Mouse (Mus musculus): ENCODE data around the gene Cd180. TPM values are rescaled to one million over a fixed set of nuclear protein-coding genes. Genes with fewer than 3 reads are reported as not detected.
"Not testable (repeated sequence)": the region's sequence is repeated elsewhere in the genome, so short reads cannot be mapped to it uniquely, and the experiment has no call there.

Cd180 gene
- polyA plus RNA-seq, 1 experiment = 31.6 TPM

DNA sequence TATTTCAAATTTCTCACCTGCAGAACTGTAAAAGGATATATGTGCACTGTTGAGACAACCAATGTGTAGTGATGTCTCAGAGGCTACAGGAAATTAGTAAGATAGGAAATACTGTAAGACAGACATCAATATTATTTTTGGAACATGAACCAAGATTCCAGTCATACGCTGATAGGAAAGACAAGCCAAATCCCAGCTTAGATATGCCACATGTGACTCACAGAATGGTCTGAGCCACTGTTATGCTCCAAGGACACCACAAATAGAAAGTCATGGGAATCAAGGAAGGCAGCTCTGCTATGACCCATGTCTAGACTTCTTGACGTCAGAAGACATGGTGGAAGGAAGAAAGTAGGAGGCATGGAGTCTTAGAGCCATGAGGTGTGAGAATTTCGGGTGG, 19.3 kb upstream of the Cd180 start:
- no peak overlapping the region for H3K4me3 ChIP-seq (ENCODE audit: extremely low read depth, insufficient read depth, insufficient read length)
- 85% methylated on average over 3 of the region's 3 CpGs for WGBS
- no peaks in the 10 kb centered on the region for H3K36me3 ChIP-seq (ENCODE audit: control insufficient read depth, insufficient read depth, low read length)
- H3K4me1 ChIP-seq (ENCODE audit: control insufficient read depth, insufficient read depth, insufficient read length) = no peaks in the 10 kb centered on the region
- H3K27me3 ChIP-seq (ENCODE audit: control insufficient read depth, insufficient read depth, low read length) = no peaks in the 10 kb centered on the region
- no peak overlapping the region for H3K27ac ChIP-seq (ENCODE audit: insufficient read depth, low read length)
- TF ChIP-seq POLR2A (IDR thresholded peaks at IDR 0.05; ENCODE audit: low read depth, low read length) = no peak
- TF ChIP-seq CTCF (IDR thresholded peaks at IDR 0.05; ENCODE audit: extremely low read depth, insufficient read depth, insufficient read length, insufficient replicate concordance) = no peak
- no peak for DNase-seq (ENCODE audit: low read depth in 1 of 2, low spot score in 2 of 2)

DNA sequence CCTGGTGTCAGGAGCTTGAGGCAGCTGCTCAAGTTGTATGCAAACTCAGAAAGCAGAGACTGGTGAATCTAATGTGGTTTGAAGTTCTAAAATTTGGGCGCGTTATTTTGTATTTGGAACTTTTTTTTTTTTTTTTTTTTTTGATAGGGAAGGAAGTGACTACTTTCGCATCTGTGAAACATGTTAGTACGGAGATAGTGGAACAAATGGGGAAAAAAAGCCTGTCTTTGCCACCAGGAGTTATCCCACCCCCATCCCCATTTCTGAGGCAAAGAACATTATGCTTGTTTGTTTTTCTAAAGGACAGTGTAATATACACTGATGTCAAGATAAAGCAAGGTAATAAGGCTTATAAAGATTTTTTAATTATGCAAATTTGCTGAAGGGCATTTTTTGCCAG, 15.8 kb upstream of the Cd180 start:
- H3K4me1 ChIP-seq (ENCODE audit: control insufficient read depth, insufficient read depth, insufficient read length) = peaks cover 19% of the 10 kb centered on the region; the same call in 1 of the 2 replicates
- 13% methylated on average over 4 of the region's 4 CpGs for WGBS
- DNase-seq (ENCODE audit: low read depth in 1 of 2, low spot score in 2 of 2); H3K36me3 ChIP-seq (ENCODE audit: control insufficient read depth, insufficient read depth, low read length); H3K27ac ChIP-seq (ENCODE audit: insufficient read depth, low read length); H3K27me3 ChIP-seq (ENCODE audit: control insufficient read depth, insufficient read depth, low read length); H3K4me3 ChIP-seq (ENCODE audit: extremely low read depth, insufficient read depth, insufficient read length): not testable (repeated sequence)

DNA sequence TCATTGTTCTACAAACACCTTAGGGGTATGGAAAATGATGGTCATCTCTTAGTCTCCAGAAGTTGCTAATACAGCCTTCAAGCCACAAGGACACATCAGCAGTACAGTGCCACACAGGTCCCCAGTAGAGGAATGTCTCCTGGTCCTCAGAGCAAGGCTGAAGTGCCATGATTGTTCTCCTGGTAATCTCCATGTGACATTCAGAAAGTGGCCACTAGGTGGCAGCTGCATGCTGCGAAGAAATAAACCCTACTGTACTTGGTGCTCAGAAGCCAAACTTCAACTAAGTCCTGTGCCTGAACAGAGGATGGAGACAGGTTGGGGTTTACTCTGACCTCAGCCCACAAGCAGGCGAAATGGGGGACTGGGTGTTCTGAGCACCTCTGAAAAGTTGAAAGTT, 14.9 kb upstream of the Cd180 start:
- Histone ChIP-seq H3K27ac (ENCODE audit: insufficient read depth, low read length) (no peak overlapping the region), H3K27me3 (ENCODE audit: control insufficient read depth, insufficient read depth, low read length) (no peaks in the 10 kb centered on the region), H3K4me3 (ENCODE audit: extremely low read depth, insufficient read depth, insufficient read length) (no peak overlapping the region), H3K36me3 (ENCODE audit: control insufficient read depth, insufficient read depth, low read length) (no peaks in the 10 kb centered on the region), H3K4me1 (ENCODE audit: control insufficient read depth, insufficient read depth, insufficient read length) (peaks cover 26% of the 10 kb centered on the region; the same call in 1 of the 2 replicates)
- peak; percentile 59 to 78 for DNase-seq (ENCODE audit: low read depth in 1 of 2, low spot score in 2 of 2)
- TF ChIP-seq CTCF (IDR thresholded peaks at IDR 0.05; ENCODE audit: extremely low read depth, insufficient read depth, insufficient read length, insufficient replicate concordance) (peak; percentile 81; the same call in 1 of the 2 replicates), POLR2A (IDR thresholded peaks at IDR 0.05; ENCODE audit: low read depth, low read length) (no peak)
- 0% methylated on average over 2 of the region's 2 CpGs for WGBS

DNA sequence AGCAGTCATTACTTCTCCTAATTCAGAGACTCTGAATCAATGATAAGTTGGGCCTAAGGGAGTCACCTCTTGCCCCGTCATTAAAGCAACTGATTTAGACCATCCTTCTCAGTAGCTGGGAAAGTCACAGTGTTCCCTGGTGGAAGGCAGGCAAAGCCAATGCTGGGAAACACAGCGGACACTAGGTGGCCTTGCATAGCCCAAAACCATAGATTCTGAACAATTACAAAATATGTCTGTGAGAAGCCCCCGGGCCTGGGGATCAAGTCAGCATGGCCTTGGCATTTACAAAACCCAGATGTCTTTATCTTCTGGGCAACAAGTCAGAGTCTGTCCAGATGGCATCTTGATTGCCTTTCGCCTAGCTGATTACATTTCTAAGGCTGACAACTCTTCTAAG, 8.5 kb upstream of the Cd180 start:
- Histone ChIP-seq H3K27ac (ENCODE audit: insufficient read depth, low read length) (no peak overlapping the region), H3K36me3 (ENCODE audit: control insufficient read depth, insufficient read depth, low read length) (no peaks in the 10 kb centered on the region), H3K4me3 (ENCODE audit: extremely low read depth, insufficient read depth, insufficient read length) (no peak overlapping the region), H3K27me3 (ENCODE audit: control insufficient read depth, insufficient read depth, low read length) (no peaks in the 10 kb centered on the region), H3K4me1 (ENCODE audit: control insufficient read depth, insufficient read depth, insufficient read length) (peaks cover 42% of the 10 kb centered on the region)
- 87% methylated on average over 4 of the region's 4 CpGs for WGBS
- DNase-seq (ENCODE audit: low read depth in 1 of 2, low spot score in 2 of 2) = no peak
- TF ChIP-seq POLR2A (IDR thresholded peaks at IDR 0.05; ENCODE audit: low read depth, low read length) (no peak), CTCF (IDR thresholded peaks at IDR 0.05; ENCODE audit: extremely low read depth, insufficient read depth, insufficient read length, insufficient replicate concordance) (no peak)

DNA sequence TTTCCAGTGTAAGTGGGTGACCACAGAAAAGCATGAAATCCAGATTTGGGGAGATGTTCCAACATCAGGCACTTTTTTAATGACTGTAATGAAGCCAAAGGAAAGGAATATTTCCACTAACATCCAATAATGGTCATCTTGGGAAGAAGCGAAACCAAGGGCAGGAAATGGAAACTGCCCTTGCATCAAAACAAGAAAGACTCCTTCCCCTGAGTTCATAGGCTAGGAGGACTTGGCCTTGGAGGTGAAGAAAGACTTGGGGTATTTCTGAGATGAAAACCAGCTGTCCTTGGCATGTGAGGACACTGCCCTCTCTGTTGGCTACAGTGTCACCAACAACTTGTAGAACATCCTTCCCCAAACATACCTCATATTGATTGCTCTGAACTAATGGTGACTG, 5.2 kb upstream of the Cd180 start:
- Histone ChIP-seq H3K4me1 (ENCODE audit: control insufficient read depth, insufficient read depth, insufficient read length) (peaks cover 42% of the 10 kb centered on the region), H3K27me3 (ENCODE audit: control insufficient read depth, insufficient read depth, low read length) (no peaks in the 10 kb centered on the region), H3K36me3 (ENCODE audit: control insufficient read depth, insufficient read depth, low read length) (no peaks in the 10 kb centered on the region), H3K27ac (ENCODE audit: insufficient read depth, low read length) (peak overlapping the region; percentile 43), H3K4me3 (ENCODE audit: extremely low read depth, insufficient read depth, insufficient read length) (no peak overlapping the region)
- WGBS = 60% methylated on average over 1 of the region's 1 CpGs
- no peak for DNase-seq (ENCODE audit: low read depth in 1 of 2, low spot score in 2 of 2)
- TF ChIP-seq CTCF (IDR thresholded peaks at IDR 0.05; ENCODE audit: extremely low read depth, insufficient read depth, insufficient read length, insufficient replicate concordance) = no peak
- no peak for TF ChIP-seq POLR2A (IDR thresholded peaks at IDR 0.05; ENCODE audit: low read depth, low read length)

DNA sequence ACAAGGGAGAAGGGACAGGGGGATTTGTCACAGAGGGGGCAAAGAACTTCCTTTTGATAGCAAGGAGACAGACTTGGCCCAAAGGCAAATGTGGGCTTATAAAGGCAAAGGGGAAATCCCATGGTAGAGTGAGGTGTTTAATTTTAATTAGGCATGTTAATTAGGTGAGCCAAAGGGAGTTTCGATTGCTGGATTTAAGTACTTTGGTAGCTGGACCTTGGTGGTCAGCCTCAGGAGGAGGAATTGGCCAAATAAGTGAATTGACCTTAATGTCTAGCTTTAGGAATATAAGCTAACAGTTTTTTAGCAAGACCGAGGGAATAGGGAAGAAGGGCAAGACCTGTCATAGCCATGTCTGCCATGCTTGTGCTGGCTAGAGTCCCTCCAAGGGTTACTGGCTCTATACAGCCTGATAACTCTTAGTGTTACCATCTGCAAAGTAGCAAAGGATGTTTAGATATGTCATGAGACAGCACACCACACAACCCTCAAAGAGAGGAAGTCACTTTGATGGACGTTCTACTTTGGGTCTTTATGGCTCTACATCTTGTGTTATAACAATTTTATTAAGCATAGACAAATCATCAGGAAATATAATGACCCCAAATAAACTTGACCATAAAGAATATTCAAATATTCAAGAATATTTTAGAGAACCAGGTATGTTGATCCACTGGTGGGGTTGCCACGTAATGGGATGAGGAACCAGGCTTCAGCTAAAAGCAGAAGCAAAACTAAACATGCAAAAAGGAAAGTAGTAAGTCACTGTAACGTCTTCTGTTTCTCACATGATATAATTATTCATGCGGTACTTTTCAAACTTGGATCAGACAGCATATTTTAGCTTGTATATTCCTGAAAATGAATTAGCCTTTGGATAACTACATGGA, 3.9 kb upstream of the Cd180 start:
- H3K4me3 ChIP-seq (ENCODE audit: extremely low read depth, insufficient read depth, insufficient read length) = no peak overlapping the region
- H3K36me3 ChIP-seq (ENCODE audit: control insufficient read depth, insufficient read depth, low read length) = no peaks in the 10 kb centered on the region
- H3K4me1 ChIP-seq (ENCODE audit: control insufficient read depth, insufficient read depth, insufficient read length) = peaks cover 37% of the 10 kb centered on the region
- peak; percentile 44 to 75 for DNase-seq (ENCODE audit: low read depth in 1 of 2, low spot score in 2 of 2)
- no peaks in the 10 kb centered on the region for H3K27me3 ChIP-seq (ENCODE audit: control insufficient read depth, insufficient read depth, low read length)
- TF ChIP-seq CTCF (IDR thresholded peaks at IDR 0.05; ENCODE audit: extremely low read depth, insufficient read depth, insufficient read length, insufficient replicate concordance) (no peak), POLR2A (IDR thresholded peaks at IDR 0.05; ENCODE audit: low read depth, low read length) (no peak)
- WGBS = 19% methylated on average over 6 of the region's 6 CpGs
- H3K27ac ChIP-seq (ENCODE audit: insufficient read depth, low read length) = peak overlapping the region; percentile 76

DNA sequence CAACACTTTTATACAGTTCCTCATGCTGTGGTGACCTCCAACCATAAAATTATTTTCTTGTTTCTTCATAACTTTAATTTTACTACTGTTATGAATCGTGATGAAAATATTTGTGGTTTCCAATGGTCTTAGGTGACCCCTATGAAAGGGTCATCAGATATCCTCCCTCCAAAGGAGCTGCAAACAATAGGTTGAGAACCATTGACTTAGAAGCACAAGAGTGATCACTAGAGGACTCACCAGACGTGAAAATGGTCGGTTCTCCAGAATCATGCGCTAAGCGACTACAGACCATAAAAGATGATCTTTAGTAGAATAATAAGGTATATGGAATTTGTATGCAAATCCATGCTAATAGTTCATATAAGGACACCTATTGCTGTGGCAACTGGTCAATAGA, 3.2 kb upstream of the Cd180 start:
- DNase-seq (ENCODE audit: low read depth in 1 of 2, low spot score in 2 of 2) = no peak
- Histone ChIP-seq H3K27me3 (ENCODE audit: control insufficient read depth, insufficient read depth, low read length) (no peaks in the 10 kb centered on the region), H3K36me3 (ENCODE audit: control insufficient read depth, insufficient read depth, low read length) (no peaks in the 10 kb centered on the region), H3K4me3 (ENCODE audit: extremely low read depth, insufficient read depth, insufficient read length) (no peak overlapping the region), H3K4me1 (ENCODE audit: control insufficient read depth, insufficient read depth, insufficient read length) (peaks cover 33% of the 10 kb centered on the region), H3K27ac (ENCODE audit: insufficient read depth, low read length) (peak overlapping the region; percentile 72)
- WGBS = 40% methylated on average over 5 of the region's 5 CpGs
- TF ChIP-seq CTCF (IDR thresholded peaks at IDR 0.05; ENCODE audit: extremely low read depth, insufficient read depth, insufficient read length, insufficient replicate concordance) (no peak), POLR2A (IDR thresholded peaks at IDR 0.05; ENCODE audit: low read depth, low read length) (no peak)

All from spleen, adult 2 months (tissue).